Mouse (Mus musculus) left cerebral cortex, postnatal 14 days (tissue): ENCODE results near the gene Olfr1031. TPM values are rescaled to one million over a fixed set of nuclear protein-coding genes. Genes with fewer than 3 reads are reported as not detected.
"Not testable (repeated sequence)": the region's sequence is repeated elsewhere in the genome, so short reads cannot be mapped to it uniquely, and the experiment has no call there.

Experiments used
- DNase-seq, 2 experiments: peaks; one replicate each; pipeline ENCODE4 v3.0.0; 2021 to 2022; ENCODE audit warnings: low spot score in 2 of 2, mixed read lengths in 1 of 2
- intact Hi-C: fragments of 180-260 bp; cut with DNase I; formaldehyde crosslinking; loops from one replicate; pipeline ENCODE4 v1.15.1; 2025
- long read RNA-seq, 2 experiments: library from polyadenylated mRNA; stranded (forward); transcript quantifications; one replicate each; pipeline ENCODE4 v2.0.0; 2021
- total RNA-seq, 2 experiments: library from RNA; stranded (reverse); gene quantifications; 2 replicates each; pipeline ENCODE4 v1.2.3; 2021

Gene Olfr1031
- not detected for total RNA-seq
- long read RNA-seq, experiment 1, result 0 reads
- long read RNA-seq, experiment 2, result 0 reads

DNA sequence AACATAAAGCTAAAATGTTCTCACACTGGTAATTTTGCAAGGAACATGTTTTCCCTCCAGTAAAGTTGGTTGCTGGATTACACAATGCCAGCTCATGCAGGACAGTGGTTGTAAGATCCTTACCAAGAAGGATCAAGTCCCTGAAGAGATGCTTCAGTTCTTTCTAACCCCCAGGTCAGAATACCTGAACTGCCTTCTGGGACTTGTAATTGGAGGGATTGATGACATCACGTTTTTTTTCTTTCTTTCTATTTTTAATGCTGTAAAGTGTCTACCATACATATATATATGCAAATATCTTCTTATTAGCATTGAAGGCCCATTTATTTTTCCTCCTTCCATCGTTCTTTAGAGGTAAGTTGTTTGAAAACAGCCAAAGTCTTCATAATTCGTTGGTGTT lies at the start of gene Olfr1031:
Gene Olfr1031, plus strand, starts transcription at position 301 of the 400 bp plus-strand sequence.
- intact Hi-C loops, result no loop called here

DNA sequence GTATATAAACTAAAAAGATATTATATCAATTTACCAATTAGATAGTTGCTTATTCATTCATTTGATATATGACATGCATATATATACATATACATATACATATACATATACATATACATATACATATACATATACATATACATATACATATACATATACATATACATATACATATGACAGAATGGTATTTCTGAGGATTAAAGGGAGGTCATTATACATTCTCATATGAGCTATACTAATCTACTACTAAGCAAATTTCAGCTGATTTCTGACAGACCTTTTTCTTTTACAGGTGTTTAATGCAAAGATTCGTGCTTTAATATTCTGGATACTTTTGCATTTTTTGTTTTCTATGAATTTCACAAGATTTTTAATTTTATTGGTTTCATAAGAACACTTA lies 40.0 kb upstream of the Olfr1031 start, which contains the start of gene Olfr1028:
Gene Olfr1028, plus strand, starts transcription at position 301 of the 400 bp plus-strand sequence.
- intact Hi-C loops, result no loop called here
- no peak for DNase-seq

More for the DNA sequence above, at the start of gene Olfr1031:
- no peak for DNase-seq

DNA sequence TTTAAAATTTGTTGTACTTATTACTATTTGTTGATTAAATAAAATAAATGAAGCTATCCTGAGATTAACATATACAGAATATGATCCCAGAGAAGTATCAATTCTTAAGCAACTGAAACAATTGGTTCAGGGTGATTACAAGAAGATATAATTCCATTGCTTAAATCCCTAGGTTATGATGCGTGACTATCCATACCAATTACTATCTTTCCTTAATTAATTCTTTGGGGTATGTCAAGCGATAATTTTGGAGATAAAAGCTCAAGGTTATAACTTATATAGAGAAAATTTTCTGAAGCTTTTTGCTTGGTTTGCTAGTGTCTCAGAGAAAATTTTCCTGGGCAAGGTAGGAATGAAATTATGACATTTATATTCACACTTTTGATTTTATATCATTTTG lies 16.5 kb upstream of the Olfr1031 start, which contains the start of gene Olfr1029:
Gene Olfr1029, plus strand, starts transcription at position 301 of the 400 bp plus-strand sequence.
- intact Hi-C loops, result no loop called here
- DNase-seq, result no peak

DNA sequence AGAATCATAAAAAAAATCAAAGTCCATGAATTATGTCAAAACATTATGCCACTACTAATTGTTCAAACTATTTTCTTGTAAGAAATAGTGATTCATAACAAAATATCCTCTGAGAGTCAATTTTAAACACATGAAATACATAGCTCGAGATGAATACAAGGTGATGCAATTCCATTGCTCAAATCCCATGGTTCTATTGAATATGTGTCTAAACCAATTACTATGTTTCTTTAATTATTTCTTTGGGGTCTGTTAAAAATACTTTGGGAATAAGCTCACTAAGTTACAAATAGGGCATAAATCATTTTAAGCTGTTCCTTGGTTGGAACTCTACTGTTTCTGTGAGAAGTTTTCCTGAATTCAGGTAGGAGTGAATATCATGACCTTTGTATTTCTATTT lies 11.1 kb upstream of the Olfr1031 start, which contains the start of gene Olfr1030:
Gene Olfr1030, plus strand, starts transcription at position 301 of the 400 bp plus-strand sequence.
- intact Hi-C loops, result no loop called here
- DNase-seq, result no peak

DNA sequence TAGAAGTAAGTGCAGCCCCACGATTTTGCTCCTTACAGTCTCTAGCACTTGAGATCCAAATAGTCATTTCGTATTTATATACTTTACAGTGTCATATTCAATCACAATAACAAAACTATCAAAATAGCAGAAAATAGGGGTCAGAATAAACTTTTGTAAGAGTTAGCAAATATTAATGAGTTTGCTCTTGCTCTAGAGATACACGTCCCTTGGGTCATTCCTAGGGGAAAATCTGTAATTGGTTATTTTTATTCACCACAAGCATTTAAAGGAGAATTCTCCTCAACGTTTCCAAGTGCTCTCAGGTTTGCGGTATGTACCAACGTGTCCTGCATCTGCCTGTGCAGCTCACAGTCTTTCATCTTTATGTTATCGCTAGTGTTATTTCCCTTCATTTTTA lies 15.1 kb downstream of the Olfr1031 start, which contains the start of gene Olfr1032:
Gene Olfr1032, plus strand, starts transcription at position 301 of the 400 bp plus-strand sequence.
- intact Hi-C loops, result no loop called here
- no peak for DNase-seq

DNA sequence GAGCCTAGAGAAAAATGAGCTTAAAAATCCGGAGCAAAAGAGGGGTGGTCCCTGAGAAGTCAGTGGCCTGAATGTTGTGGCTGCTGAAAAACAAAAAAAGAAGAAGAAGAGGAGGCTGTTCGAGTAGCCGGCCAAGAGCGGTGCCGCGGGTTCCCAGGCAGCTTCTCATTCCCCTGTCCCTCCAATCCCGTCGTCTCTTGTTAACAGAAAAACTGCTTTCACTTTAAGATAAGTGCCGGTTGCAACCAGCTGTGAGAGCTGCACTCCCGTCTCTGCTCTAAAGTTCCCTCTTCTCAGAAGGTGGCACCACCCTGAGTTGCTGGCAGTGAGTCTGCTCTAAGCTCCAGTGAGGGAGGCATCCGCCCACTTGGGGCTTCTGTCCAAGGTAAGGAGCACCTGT lies 30.3 kb downstream of the Olfr1031 start, which contains the start of gene Olfr1033:
Gene Olfr1033, plus strand, starts transcription at position 228 of the 400 bp plus-strand sequence.
- peak; percentile 1 to 2 for DNase-seq
- intact Hi-C loops, result not testable (repeated sequence)

DNA sequence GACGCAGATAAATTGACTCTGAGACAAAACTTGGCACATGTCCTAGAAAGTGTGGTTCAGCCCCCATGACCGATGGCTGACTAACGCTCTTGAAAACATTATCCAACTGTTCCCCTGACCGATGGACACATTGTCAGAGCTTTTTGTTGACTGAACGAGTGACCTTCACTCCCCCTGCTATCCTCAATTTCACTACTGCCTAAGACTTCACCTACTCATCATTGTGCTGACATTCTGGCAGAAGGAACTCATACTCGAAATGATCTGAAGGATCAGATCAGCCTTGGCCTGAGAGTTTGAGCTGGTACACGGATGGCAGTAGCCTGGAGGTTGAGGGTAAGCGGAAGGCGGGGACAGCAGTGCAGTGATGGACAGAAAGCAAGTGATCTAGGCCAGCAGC lies 31.4 kb downstream of the Olfr1031 start:
- DNase-seq, intact Hi-C loops: not testable (repeated sequence)

Other genes starting within 250 kb of the Olfr1031 start
- not detected for gene Olfr1012, start 227.5 kb upstream of the Olfr1031 start, total RNA-seq
- gene Olfr1013, start 223.2 kb upstream of the Olfr1031 start, total RNA-seq, result not detected
- not detected for gene Olfr1014, start 217.6 kb upstream of the Olfr1031 start, total RNA-seq
- gene Olfr1015, start 208.3 kb upstream of the Olfr1031 start, total RNA-seq, result not detected
- not detected for gene Olfr1016, start 187.8 kb upstream of the Olfr1031 start, total RNA-seq
- gene Olfr1018, start 171.8 kb upstream of the Olfr1031 start, total RNA-seq, result not detected
- gene Olfr1019, start 144.8 kb upstream of the Olfr1031 start, total RNA-seq, result not detected
- gene Olfr1020, start 143.3 kb upstream of the Olfr1031 start, total RNA-seq, result not detected
- gene Olfr1022, start 121.7 kb upstream of the Olfr1031 start, total RNA-seq, result not detected
- not detected for gene Olfr1023, start 104.7 kb upstream of the Olfr1031 start, total RNA-seq
- not detected for gene Olfr1024, start 85.3 kb upstream of the Olfr1031 start, total RNA-seq
- gene Olfr1025-ps1, start 75.1 kb upstream of the Olfr1031 start, total RNA-seq, result not detected
- gene Olfr1026, start 68.7 kb upstream of the Olfr1031 start, total RNA-seq, result not detected
- not detected for gene Olfr1028, start 39.9 kb upstream of the Olfr1031 start, total RNA-seq
- not detected for gene Olfr1029, start 16.4 kb upstream of the Olfr1031 start, total RNA-seq
- not detected for gene Olfr1030, start 11.0 kb upstream of the Olfr1031 start, total RNA-seq
- not detected for gene Olfr1032, start 15.2 kb downstream of the Olfr1031 start, total RNA-seq
- not detected for gene Olfr1033, start 30.3 kb downstream of the Olfr1031 start, total RNA-seq
- not detected for gene Olfr1034, start 55.6 kb downstream of the Olfr1031 start, total RNA-seq
- not detected for gene Olfr1036, start 83.7 kb downstream of the Olfr1031 start, total RNA-seq
- not detected for gene Olfr1037, start 97.1 kb downstream of the Olfr1031 start, total RNA-seq
- not detected for gene Olfr1039, start 145.6 kb downstream of the Olfr1031 start, total RNA-seq
- gene Olfr1040, start 156.4 kb downstream of the Olfr1031 start, total RNA-seq, result not detected
- gene Olfr1042, start 171.5 kb downstream of the Olfr1031 start, total RNA-seq, result not detected
- gene Olfr1043, start 177.2 kb downstream of the Olfr1031 start, total RNA-seq, result not detected
- gene Olfr1044, start 187.5 kb downstream of the Olfr1031 start, total RNA-seq, result not detected
- not detected for gene Olfr52, start 195.4 kb downstream of the Olfr1031 start, total RNA-seq
- not detected for gene Olfr1045, start 212.7 kb downstream of the Olfr1031 start, total RNA-seq
- gene Olfr1046, start 229.0 kb downstream of the Olfr1031 start, total RNA-seq, result not detected
- gene Olfr1047, start 241.1 kb downstream of the Olfr1031 start, total RNA-seq, result not detected
- not detected for gene Olfr1048, start 250.0 kb downstream of the Olfr1031 start, total RNA-seq